Mouse (Mus musculus) neural tube, embryonic 15.5 days (tissue): ENCODE measurements around the gene Grid2ip. TPM values are rescaled to one million over a fixed set of nuclear protein-coding genes. Genes with fewer than 3 reads are reported as not detected.

Experiments used
- ATAC-seq: fragments of 200-750 bp; cut with Nextera tagmentation; 2 replicates; pipeline ENCODE4 v1.8.0; 2017; ENCODE audit warnings: mild to moderate bottlenecking, moderate TSS enrichment, moderate library complexity; ENCODE audit not compliant: low FRiP score
- H3K27ac ChIP-seq: fragments of 300-500 bp; sonication (generic); replicated peaks from 2 replicates; pipeline ENCODE4 v1.5.1; 2015; ENCODE audit warnings: mild to moderate bottlenecking, inconsistent platforms
- H3K27me3 ChIP-seq: fragments of 300-500 bp; sonication (generic); replicated peaks from 2 replicates; pipeline ENCODE4 v1.6.1; 2015; ENCODE audit warnings: inconsistent platforms
- H3K36me3 ChIP-seq: fragments of 300-500 bp; sonication (generic); 2 replicates; pipeline ENCODE4 v1.6.1; 2015; ENCODE audit warnings: inconsistent platforms
- H3K4me1 ChIP-seq: fragments of 300-500 bp; sonication (generic); 2 replicates; pipeline ENCODE4 v1.6.1; 2015; ENCODE audit warnings: inconsistent platforms
- H3K4me2 ChIP-seq: fragments of 300-500 bp; sonication (generic); 2 replicates; pipeline ENCODE4 v1.6.1; 2015; ENCODE audit warnings: inconsistent platforms, mild to moderate bottlenecking, moderate library complexity
- H3K4me3 ChIP-seq: fragments of 300-500 bp; sonication (generic); replicated peaks from 2 replicates; pipeline ENCODE4 v1.5.1; 2015; ENCODE audit warnings: mild to moderate bottlenecking, inconsistent platforms
- H3K9ac ChIP-seq: fragments of 300-500 bp; sonication (generic); replicated peaks from 2 replicates; pipeline ENCODE4 v1.6.1; 2015; ENCODE audit warnings: mild to moderate bottlenecking, inconsistent platforms
- H3K9me3 ChIP-seq: fragments of 300-500 bp; sonication (generic); replicated peaks from 2 replicates; pipeline ENCODE4 v1.6.1; 2016; ENCODE audit warnings: inconsistent platforms
- WGBS: fragments of 180-500 bp; shearing (Covaris S2); methylation state at CpG from one replicate; pipeline ENCODE4 v1.1.7; 2015; ENCODE audit warnings: mixed read lengths; 5-methylcytosine and 5-hydroxymethylcytosine counted together
- polyA plus RNA-seq: library from polyadenylated mRNA; unstranded; fragments of >200 nt; fragmentation: Nextera tagmentation; extraction: Ambion mirVana; gene quantifications from 2 replicates; pipeline ENCODE4 v1.2.1, GENCODE M21; 2015

Gene Grid2ip
- polyA plus RNA-seq = 0.19 and 0.33 TPM in 2 replicates

- Histone ChIP-seq H3K4me1 (peaks cover 6% of the 10 kb centered on the region), H3K9me3 (0 out of 2 replicates have a peak, but pooled peaks cover 3% of the 10 kb centered on the region), H3K9ac (0 out of 2 replicates have a peak within 1 kb of the TSS, but pooled peaks have one; percentile 28), H3K4me2 (peak within 1 kb of the TSS; percentile 51), H3K36me3 (no peaks in the 10 kb centered on the region), H3K27ac (no peak within 1 kb of the TSS), H3K27me3 (peaks cover 24% of the 10 kb centered on the region), H3K4me3 (peak within 1 kb of the TSS; percentile 25)
- no peak for ATAC-seq
- WGBS = 19% methylated on average over 16 of the region's 17 CpGs
Observed at GRCm38 (mm10) chr5:143356686-143357388, at the start of gene Grid2ip. TSS of gene Grid2ip (plus strand) at chr5:143357338.

DNA sequence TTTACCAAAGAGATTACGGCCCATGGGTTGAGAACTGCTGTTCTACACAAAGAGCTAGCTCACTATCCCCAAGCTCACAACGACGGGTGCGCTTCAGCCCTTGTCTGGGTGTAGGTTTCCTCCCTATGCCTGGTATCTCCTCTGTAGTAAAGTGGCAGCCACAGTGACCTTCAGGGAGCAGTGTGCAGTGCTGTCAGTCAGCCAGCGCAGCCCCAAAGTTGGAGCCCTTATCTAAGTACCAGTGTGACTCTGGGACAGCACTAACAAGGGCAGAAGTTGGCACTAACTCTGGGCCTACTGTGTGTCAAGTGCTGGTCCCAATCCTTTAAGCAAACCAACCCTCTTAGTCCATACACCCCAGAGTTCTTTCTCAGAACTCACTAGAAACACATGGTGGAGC, 48.3 kb upstream of the Grid2ip start:
- H3K4me3 ChIP-seq = no peak overlapping the region
- H3K4me1 ChIP-seq = peaks cover 52% of the 10 kb centered on the region
- no peak overlapping the region for H3K27ac ChIP-seq
- peaks cover 73% of the 10 kb centered on the region for H3K36me3 ChIP-seq
- no peak overlapping the region for H3K9ac ChIP-seq
- no peaks in the 10 kb centered on the region for H3K27me3 ChIP-seq
- no peak for ATAC-seq
- H3K4me2 ChIP-seq = no peak overlapping the region
- H3K9me3 ChIP-seq = no peaks in the 10 kb centered on the region
- 94% methylated on average over 5 of the region's 5 CpGs for WGBS

- 95% methylated on average over 7 of the region's 7 CpGs for WGBS
- H3K4me3 ChIP-seq = no peak overlapping the region
- H3K4me1 ChIP-seq = peaks cover 55% of the 10 kb centered on the region
- no peak for ATAC-seq
- H3K27me3 ChIP-seq = no peaks in the 10 kb centered on the region
- peaks cover 70% of the 10 kb centered on the region for H3K36me3 ChIP-seq
- H3K4me2 ChIP-seq = no peak overlapping the region
- no peak overlapping the region for H3K9ac ChIP-seq
- no peak overlapping the region for H3K27ac ChIP-seq
- H3K9me3 ChIP-seq = no peaks in the 10 kb centered on the region
Observed at GRCm38 (mm10) chr5:143309916-143310315, 47.2 kb upstream of the Grid2ip start.

GRCm38 (mm10) chr5:143311886-143312285, 45.3 kb upstream of the Grid2ip start:
- Histone ChIP-seq H3K4me2 (no peak overlapping the region), H3K27me3 (no peaks in the 10 kb centered on the region), H3K36me3 (peaks cover 62% of the 10 kb centered on the region), H3K27ac (no peak overlapping the region), H3K9me3 (no peaks in the 10 kb centered on the region), H3K9ac (no peak overlapping the region), H3K4me1 (peaks cover 51% of the 10 kb centered on the region), H3K4me3 (no peak overlapping the region)
- WGBS = 56% methylated on average over 8 of the region's 8 CpGs
- no peak for ATAC-seq

- H3K27ac ChIP-seq = peak overlapping the region; percentile 96
- ATAC-seq = 0 out of 2 replicates have a peak, but pooled peaks have one; percentile 23
- peak overlapping the region; percentile 97 for H3K4me3 ChIP-seq
- H3K9ac ChIP-seq = peak overlapping the region; percentile 94
- 2% methylated on average over 16 of the region's 16 CpGs for WGBS
- H3K27me3 ChIP-seq = no peaks in the 10 kb centered on the region
- H3K4me2 ChIP-seq = peak overlapping the region; percentile 80
- H3K4me1 ChIP-seq = peaks cover 46% of the 10 kb centered on the region
- no peaks in the 10 kb centered on the region for H3K9me3 ChIP-seq
- peaks cover 56% of the 10 kb centered on the region for H3K36me3 ChIP-seq
Observed at GRCm38 (mm10) chr5:143314183-143314729, 42.9 kb upstream of the Grid2ip start.

- H3K4me2 ChIP-seq = peak within 1 kb of the TSS; percentile 80
- no peaks in the 10 kb centered on the region for H3K27me3 ChIP-seq
- ATAC-seq = peak; percentile 84
- no peaks in the 10 kb centered on the region for H3K9me3 ChIP-seq
- peak within 1 kb of the TSS; percentile 97 for H3K4me3 ChIP-seq
- H3K27ac ChIP-seq = peak within 1 kb of the TSS; percentile 96
- peak within 1 kb of the TSS; percentile 94 for H3K9ac ChIP-seq
- H3K4me1 ChIP-seq = peaks cover 44% of the 10 kb centered on the region
- H3K36me3 ChIP-seq = peaks cover 56% of the 10 kb centered on the region
- under 1% methylated on average over 76 of the region's 101 CpGs for WGBS
Observed at GRCm38 (mm10) chr5:143314730-143315513, 42.2 kb upstream of the Grid2ip start, which contains the start of gene E130309D02Rik. TSS of gene E130309D02Rik (minus strand) at chr5:143315360.

GRCm38 (mm10) chr5:143315514-143315888, 41.6 kb upstream of the Grid2ip start:
- Histone ChIP-seq H3K4me1 (peaks cover 39% of the 10 kb centered on the region), H3K27ac (peak overlapping the region; percentile 96; the same call in 1 of the 2 replicates), H3K9me3 (no peaks in the 10 kb centered on the region), H3K9ac (0 out of 2 replicates have a peak overlapping the region, but pooled peaks have one; percentile 26), H3K4me3 (peak overlapping the region; percentile 97), H3K27me3 (no peaks in the 10 kb centered on the region), H3K36me3 (peaks cover 56% of the 10 kb centered on the region), H3K4me2 (peak overlapping the region; percentile 80)
- 15% methylated on average over 8 of the region's 8 CpGs for WGBS
- ATAC-seq = peak; percentile 30; the same call in 1 of the 2 replicates

DNA sequence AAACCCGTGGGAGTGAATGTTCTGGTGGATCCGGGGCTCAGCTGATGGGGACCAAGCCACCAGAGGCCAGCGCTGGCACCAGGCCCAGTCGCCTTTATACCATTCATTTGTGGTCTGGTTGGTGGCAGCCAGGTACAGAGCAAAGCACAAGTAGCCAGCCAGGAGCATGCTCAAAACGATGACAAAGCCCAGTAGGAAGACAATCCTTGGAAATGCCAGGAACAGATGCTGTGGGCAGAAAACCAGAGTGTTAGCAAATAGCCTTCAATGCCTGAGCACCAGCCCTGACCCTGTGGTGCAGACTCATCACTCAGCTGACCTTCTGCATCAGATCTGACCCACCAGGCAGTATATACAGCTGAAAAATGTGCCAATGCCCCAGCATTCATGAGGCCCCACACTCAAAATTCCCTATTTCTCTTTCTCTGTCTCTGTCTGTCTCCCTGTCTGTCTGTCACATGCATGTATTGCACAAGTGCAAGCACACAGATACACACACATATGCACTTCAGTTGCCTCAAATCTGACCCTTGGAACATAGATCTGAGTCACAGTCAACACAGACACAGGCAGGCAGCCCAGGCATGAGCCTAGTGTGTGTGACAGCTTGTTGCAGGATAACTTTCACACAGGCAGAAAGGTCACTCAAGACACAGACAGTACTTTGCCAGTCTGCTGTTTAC, 40.4 kb upstream of the Grid2ip start:
- Histone ChIP-seq H3K27ac (no peak overlapping the region), H3K9ac (no peak overlapping the region), H3K36me3 (peaks cover 55% of the 10 kb centered on the region), H3K4me2 (no peak overlapping the region), H3K9me3 (no peaks in the 10 kb centered on the region), H3K27me3 (no peaks in the 10 kb centered on the region), H3K4me1 (peaks cover 28% of the 10 kb centered on the region), H3K4me3 (no peak overlapping the region)
- no peak for ATAC-seq
- 88% methylated on average over 5 of the region's 5 CpGs for WGBS

- WGBS = 90% methylated on average over 8 of the region's 8 CpGs
- peaks cover 57% of the 10 kb centered on the region for H3K36me3 ChIP-seq
- no peak overlapping the region for H3K4me3 ChIP-seq
- ATAC-seq = no peak
- H3K4me2 ChIP-seq = no peak overlapping the region
- peaks cover 24% of the 10 kb centered on the region for H3K4me1 ChIP-seq
- no peaks in the 10 kb centered on the region for H3K27me3 ChIP-seq
- H3K9me3 ChIP-seq = no peaks in the 10 kb centered on the region
- H3K27ac ChIP-seq = no peak overlapping the region
- H3K9ac ChIP-seq = no peak overlapping the region
Observed at GRCm38 (mm10) chr5:143317288-143317610, 39.9 kb upstream of the Grid2ip start.

- peak within 1 kb of the TSS; percentile 94 for H3K4me2 ChIP-seq
- peaks cover 26% of the 10 kb centered on the region for H3K4me1 ChIP-seq
- H3K9me3 ChIP-seq = no peaks in the 10 kb centered on the region
- H3K27ac ChIP-seq = peak within 1 kb of the TSS; percentile 79
- under 1% methylated on average over 56 of the region's 57 CpGs for WGBS
- peaks cover 30% of the 10 kb centered on the region for H3K36me3 ChIP-seq
- H3K9ac ChIP-seq = peak within 1 kb of the TSS; percentile 86
- H3K4me3 ChIP-seq = peak within 1 kb of the TSS; percentile 89
- no peaks in the 10 kb centered on the region for H3K27me3 ChIP-seq
- peak; percentile 65 for ATAC-seq
Observed at GRCm38 (mm10) chr5:143328690-143329495, 28.2 kb upstream of the Grid2ip start, which contains the start of gene Zdhhc4. TSS of gene Zdhhc4 (minus strand) at chr5:143329256.
